Comparison of ENCODE assay signal across 8 mouse cellular contexts in the genomic region with DNA sequence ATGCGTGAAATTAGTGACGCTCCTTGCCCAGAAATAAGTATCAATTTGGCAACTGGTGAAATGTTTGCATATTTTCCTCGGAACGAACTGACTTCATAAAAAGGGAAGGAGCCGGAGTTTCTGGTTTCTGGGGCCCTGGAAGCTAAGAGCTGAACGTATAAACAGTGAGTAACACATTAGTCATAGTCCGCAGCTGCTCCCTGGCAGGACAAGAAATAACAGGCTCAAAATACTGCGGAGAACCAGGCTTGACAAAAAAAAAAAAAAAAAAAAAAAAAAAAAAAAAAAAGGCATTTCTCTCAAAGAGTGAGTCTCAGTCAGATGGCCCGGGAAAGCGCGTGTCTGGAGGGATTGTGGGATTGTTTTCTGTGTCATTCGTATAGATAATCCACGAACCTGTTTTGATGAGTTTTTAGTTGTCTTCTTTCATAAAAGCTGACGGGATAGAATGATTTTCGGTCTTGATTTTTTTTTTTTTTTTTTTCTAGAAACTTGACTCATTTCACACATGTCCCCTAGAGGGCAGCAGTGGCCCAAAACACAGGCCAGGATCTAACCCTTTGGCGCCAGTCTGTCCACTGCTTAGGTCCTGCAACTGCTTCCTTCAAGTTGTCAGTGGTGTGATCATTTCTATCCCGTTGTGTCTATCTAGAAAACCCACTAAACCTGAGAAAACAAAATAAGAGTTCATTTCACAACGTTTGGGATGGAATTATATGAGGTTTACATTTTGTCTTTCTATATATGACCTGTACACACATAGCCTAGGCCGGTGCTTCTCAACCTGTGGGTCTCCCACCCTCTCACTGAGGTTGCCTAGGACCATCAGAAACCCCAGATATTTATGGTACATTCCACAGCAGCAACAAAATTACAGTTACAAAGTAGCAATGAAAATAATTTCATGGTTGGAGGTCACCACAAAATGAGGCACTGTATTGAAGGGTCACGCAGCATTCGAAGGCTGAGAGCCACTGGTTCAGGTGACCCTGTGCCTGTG. TPM values are rescaled to one million over a fixed set of nuclear protein-coding genes. Genes with fewer than 3 reads are reported as not detected.
A peak's percentile ranks its signal among the peaks of the same experiment; 100 is the strongest.
DNase-seq lines count a peak whose midpoint lies in the region; ATAC-seq and TF ChIP-seq lines count a peak whose summit lies in the region.

No protein-coding gene starts in this region.

- H3K9me3 ChIP-seq in embryonic facial prominence, embryonic 13.5 days = no peaks in the 10 kb centered on the region
- 0 out of 2 replicates have a peak, but pooled peaks cover 3% of the 10 kb centered on the region for H3K9me3 ChIP-seq in limb, embryonic 13.5 days
- no peaks in the 10 kb centered on the region for H3K9me3 ChIP-seq in midbrain, embryonic 15.5 days

- no peaks in the 10 kb centered on the region for H3K36me3 ChIP-seq in thymus, adult 2 months (ENCODE audit: control insufficient read depth, insufficient read depth, low read length)
- no peaks in the 10 kb centered on the region for H3K36me3 ChIP-seq in embryonic facial prominence, embryonic 13.5 days
- H3K36me3 ChIP-seq in limb, embryonic 13.5 days = no peaks in the 10 kb centered on the region
- H3K36me3 ChIP-seq in midbrain, embryonic 15.5 days (replicated peaks) = no peaks in the 10 kb centered on the region

- peak overlapping the region; percentile 51 for H3K4me2 ChIP-seq in embryonic facial prominence, embryonic 13.5 days
- H3K4me2 ChIP-seq in limb, embryonic 13.5 days (replicated peaks) = peak overlapping the region; percentile 57
- H3K4me2 ChIP-seq in midbrain, embryonic 15.5 days = peak overlapping the region; percentile 49

- peak; percentile 37 for DNase-seq in thymus, adult 2 months
- no peak for DNase-seq in thymus, adult 18-20 months
- peak; percentile 77 for DNase-seq in heart, adult 8-10 months (ENCODE audit: low spot score)
- DNase-seq in kidney, adult 9 months = peak; percentile 82
- peak; percentile 42 to 52 for DNase-seq in spleen, postnatal 36 days (ENCODE audit: low spot score in 2 of 2)

- peak; percentile 81; the same call in 1 of the 2 replicates for ATAC-seq in embryonic facial prominence, embryonic 13.5 days (ENCODE audit: insufficient number of reproducible peaks, insufficient read depth, low FRiP score, low TSS enrichment, low read depth)
- ATAC-seq in limb, embryonic 13.5 days (ENCODE audit: low FRiP score, low read depth) = peak; percentile 87
- ATAC-seq in midbrain, embryonic 15.5 days (replicated peaks) = no peak; the same call in 1 of the 2 replicates

- H3K27me3 ChIP-seq in thymus, adult 2 months (ENCODE audit: control insufficient read depth, insufficient read depth, low read length) = no peaks in the 10 kb centered on the region
- no peaks in the 10 kb centered on the region for H3K27me3 ChIP-seq in embryonic facial prominence, embryonic 13.5 days
- no peaks in the 10 kb centered on the region for H3K27me3 ChIP-seq in limb, embryonic 13.5 days
- H3K27me3 ChIP-seq in midbrain, embryonic 15.5 days (replicated peaks) = no peaks in the 10 kb centered on the region

- H3K4me3 ChIP-seq in thymus, adult 2 months (ENCODE audit: control insufficient read depth, insufficient read depth, low read length) = no peak overlapping the region
- peak overlapping the region; percentile 32 for H3K4me3 ChIP-seq in embryonic facial prominence, embryonic 13.5 days
- H3K4me3 ChIP-seq in limb, embryonic 13.5 days = peak overlapping the region; percentile 39
- H3K4me3 ChIP-seq in midbrain, embryonic 15.5 days = peak overlapping the region; percentile 30

- H3K27ac ChIP-seq in thymus, adult 2 months (ENCODE audit: control insufficient read depth, insufficient read depth, low read length) = no peak overlapping the region
- peak overlapping the region; percentile 81 for H3K27ac ChIP-seq in embryonic facial prominence, embryonic 13.5 days
- peak overlapping the region; percentile 84; the same call in 1 of the 2 replicates for H3K27ac ChIP-seq in limb, embryonic 13.5 days
- no peak overlapping the region for H3K27ac ChIP-seq in midbrain, embryonic 15.5 days

- TF ChIP-seq CTCF in thymus, adult 2 months (IDR thresholded peaks at IDR 0.05; ENCODE audit: borderline replicate concordance, control insufficient read depth, extremely low read depth, insufficient read depth, low read length, poor library complexity) = no peak

- WGBS in thymus, adult 2 months = 19% methylated on average over 21 of the region's 21 CpGs
- WGBS in embryonic facial prominence, embryonic 13.5 days = 12% methylated on average over 21 of the region's 21 CpGs
- 16% methylated on average over 21 of the region's 21 CpGs for WGBS in limb, embryonic 13.5 days
- WGBS in midbrain, embryonic 15.5 days = 25% methylated on average over 21 of the region's 21 CpGs

- no peak for TF ChIP-seq POLR2A in thymus, adult 2 months (IDR thresholded peaks at IDR 0.05; ENCODE audit: control insufficient read depth, extremely low read depth, insufficient read depth, low read length, poor library complexity)

- H3K4me1 ChIP-seq in thymus, adult 2 months (replicated peaks; ENCODE audit: control insufficient read depth, insufficient read depth, low read length) = no peaks in the 10 kb centered on the region
- H3K4me1 ChIP-seq in embryonic facial prominence, embryonic 13.5 days = peaks cover 16% of the 10 kb centered on the region
- peaks cover 12% of the 10 kb centered on the region for H3K4me1 ChIP-seq in limb, embryonic 13.5 days
- H3K4me1 ChIP-seq in midbrain, embryonic 15.5 days = no peaks in the 10 kb centered on the region

- H3K9ac ChIP-seq in embryonic facial prominence, embryonic 13.5 days = no peak overlapping the region
- H3K9ac ChIP-seq in limb, embryonic 13.5 days = 0 out of 2 replicates have a peak overlapping the region, but pooled peaks have one; percentile 35
- no peak overlapping the region for H3K9ac ChIP-seq in midbrain, embryonic 15.5 days

RNA-seq across cellular contexts. Expression of gene A930033H14Rik, which starts 26.7 kb away (rescaled TPM):
- 0.28 and 0.34 TPM in 2 replicates for polyA plus RNA-seq in thymus, adult 2 months (2012; rRNA removed)
- 2.9 and 3.0 TPM in 2 replicates for polyA plus RNA-seq in embryonic facial prominence, embryonic 13.5 days (2015; fragmentation: Nextera tagmentation; extraction: Ambion mirVana)
- total RNA-seq in heart, adult 8-10 months (2022) = 1 to 10 TPM in 2 of 4 experiments, under 1 TPM in 2; 0.75 to 1.7 (median 1.1) TPM
- 2.7 and 3.1 TPM in 2 replicates for polyA plus RNA-seq in limb, embryonic 13.5 days (2015; fragmentation: Nextera tagmentation; extraction: Ambion mirVana)
- 1.3 and 1.6 TPM in 2 replicates for polyA plus RNA-seq in midbrain, embryonic 15.5 days (2015; fragmentation: Nextera tagmentation; extraction: Ambion mirVana)

RNA-seq across cellular contexts. Expression of gene Rhobtb1, which starts 35.0 kb away (rescaled TPM):
- 4.4 and 8.0 TPM in 2 replicates for polyA plus RNA-seq in thymus, adult 2 months (2012; rRNA removed)
- 22.9 and 29.2 TPM in 2 replicates for polyA plus RNA-seq in embryonic facial prominence, embryonic 13.5 days (2015; fragmentation: Nextera tagmentation; extraction: Ambion mirVana)
- total RNA-seq in heart, adult 8-10 months (2022) = 100 to 1,000 TPM; 141 to 253 (median 172) TPM
- polyA plus RNA-seq in limb, embryonic 13.5 days (2015; fragmentation: Nextera tagmentation; extraction: Ambion mirVana) = 35.5 and 36.7 TPM in 2 replicates
- 17.7 and 20.9 TPM in 2 replicates for polyA plus RNA-seq in midbrain, embryonic 15.5 days (2015; fragmentation: Nextera tagmentation; extraction: Ambion mirVana)

Comparison
In these comparisons a context has a peak if more than half of its experiments do, and no peak if none do; other contexts are left out.
1. DNase-seq: peak in thymus, adult 2 months (single experiment), heart, adult 8-10 months (single experiment), kidney, adult 9 months (single experiment) and spleen, postnatal 36 days (2 of 2); none in thymus, adult 18-20 months (0 of 2).
2. H3K27ac ChIP-seq: peak in embryonic facial prominence, embryonic 13.5 days (single experiment) and limb, embryonic 13.5 days (single experiment); none in thymus, adult 2 months (single experiment) and midbrain, embryonic 15.5 days (single experiment).
3. Peak in every context shown above with its lines, with median percentiles within 50 percentile points of each other: H3K4me2 ChIP-seq.